Mouse (Mus musculus): ENCODE data around the gene Gmeb2. TPM values are rescaled to one million over a fixed set of nuclear protein-coding genes. Genes with fewer than 3 reads are reported as not detected.

The Gmeb2 gene
- total and polyA plus RNA-seq, 3 experiments, result 11.6 to 20.7 (median 17.3) TPM

- TF ChIP-seq MAZ (IDR thresholded peaks at IDR 0.05; ENCODE audit: low read depth, low read length), result 0 out of 2 replicates have a peak, but pooled peaks have one; percentile 30
Observed at GRCm38 (mm10) chr2:181287338-181287957, 387 bp downstream of the Gmeb2 start (continued).

GRCm38 (mm10) chr2:181286629-181287337 is 1.1 kb downstream of the Gmeb2 start:
- Histone ChIP-seq H3K4me1 (ENCODE audit: control insufficient read depth in 1 of 2, insufficient read depth in 2 of 2) (peaks cover 13 to 48% of the 10 kb centered on the region in 2 experiments), H3K9me3 (replicated peaks; ENCODE audit: low read length) (no peaks in the 10 kb centered on the region), H3K9ac (ENCODE audit: insufficient read depth, low read depth) (peak overlapping the region; percentile 95), H3K79me2 (replicated peaks; ENCODE audit: control insufficient read depth, extremely low read depth, insufficient read depth, poor library complexity, severe bottlenecking) (peaks cover 43% of the 10 kb centered on the region), H3K4me3 (replicated peaks in 1 of 3; ENCODE audit: low read depth in 2 of 3, low read length in 2 of 3, poor library complexity in 1 of 3) (peak overlapping the region; percentile 73 to 82 (median 81)), H3K27ac (ENCODE audit: insufficient read depth, low read depth) (peak overlapping the region; percentile 59; the same call in 1 of the 2 replicates), H3K4me2 (ENCODE audit: insufficient read depth, low read depth, poor library complexity, severe bottlenecking) (peak overlapping the region; percentile 79), H3K36me3 (replicated peaks in 1 of 2; ENCODE audit: control insufficient read depth in 1 of 2, insufficient read depth in 1 of 2, low read length in 1 of 2) (peaks cover 19 to 25% of the 10 kb centered on the region in 2 experiments), H3K27me3 (replicated peaks) (no peaks in the 10 kb centered on the region)
- DNase-seq (ENCODE audit: extremely low read depth), result no peak
- in situ Hi-C loops (cut with MboI; ENCODE audit: low pct_ligation_motif_present, low pct_unique_long_range_greater_than_20kb, low sequenced_read_pairs) (no loop called here), dilution Hi-C loops (cut with MboI; ENCODE audit: extremely low pct_ligation_motif_present, extremely low pct_unique_long_range_greater_than_20kb, low sequenced_read_pairs) (no loop called here)
- TF ChIP-seq CHD1 (IDR thresholded peaks at IDR 0.05; ENCODE audit: low read depth, low read length), result no peak
- no peak for TF ChIP-seq MAZ (IDR thresholded peaks at IDR 0.05; ENCODE audit: low read depth, low read length)

- Histone ChIP-seq H3K4me1 (ENCODE audit: control insufficient read depth in 1 of 2, insufficient read depth in 2 of 2) (peaks cover 0 to 22% of the 10 kb centered on the region in 2 experiments; a peak in 2 of 4 replicates), H3K9ac (ENCODE audit: insufficient read depth, low read depth) (no peak overlapping the region), H3K27ac (ENCODE audit: insufficient read depth, low read depth) (no peak overlapping the region), H3K4me3 (replicated peaks in 1 of 3; ENCODE audit: low read depth in 2 of 3, low read length in 2 of 3, poor library complexity in 1 of 3) (no peak overlapping the region), H3K36me3 (replicated peaks in 1 of 2; ENCODE audit: control insufficient read depth in 1 of 2, insufficient read depth in 1 of 2, low read length in 1 of 2) (peaks cover 40 to 74% of the 10 kb centered on the region in 2 experiments), H3K9me3 (replicated peaks; ENCODE audit: low read length) (no peaks in the 10 kb centered on the region), H3K79me2 (replicated peaks; ENCODE audit: control insufficient read depth, extremely low read depth, insufficient read depth, poor library complexity, severe bottlenecking) (peaks cover 33% of the 10 kb centered on the region), H3K27me3 (replicated peaks) (no peaks in the 10 kb centered on the region), H3K4me2 (ENCODE audit: insufficient read depth, low read depth, poor library complexity, severe bottlenecking) (no peak overlapping the region)
- TF ChIP-seq MAFK (IDR thresholded peaks at IDR 0.05; ENCODE audit: insufficient replicate concordance, low read length) (no peak), USF1 (IDR thresholded peaks at IDR 0.05; ENCODE audit: low read depth, low read length) (no peak), CHD2 (IDR thresholded peaks at IDR 0.05; ENCODE audit: low read length) (no peak), HCFC1 (IDR thresholded peaks at IDR 0.05; ENCODE audit: low read depth, low read length) (no peak), USF2 (conservative IDR thresholded peaks at IDR 0.05; ENCODE audit: low read depth, low read length) (no peak), SMC3 (IDR thresholded peaks at IDR 0.05; ENCODE audit: low read depth, low read length) (no peak), IRF4 (IDR thresholded peaks at IDR 0.05; ENCODE audit: low read depth, low read length) (no peak), MEF2A (IDR thresholded peaks at IDR 0.05; ENCODE audit: borderline replicate concordance, low read depth, low read length) (no peak), E2F4 (IDR thresholded peaks at IDR 0.05; ENCODE audit: insufficient replicate concordance, low read depth, low read length) (no peak), EP300 (IDR thresholded peaks at IDR 0.05; ENCODE audit: low read length) (no peak)
- DNase-seq (ENCODE audit: extremely low read depth), result no peak
- dilution Hi-C loops (cut with MboI; ENCODE audit: extremely low pct_ligation_motif_present, extremely low pct_unique_long_range_greater_than_20kb, low sequenced_read_pairs), result no loop called here
- in situ Hi-C loops (cut with MboI; ENCODE audit: low pct_ligation_motif_present, low pct_unique_long_range_greater_than_20kb, low sequenced_read_pairs), result no loop called here
Observed at GRCm38 (mm10) chr2:181279968-181280367, 7.9 kb downstream of the Gmeb2 start.
